Mouse (Mus musculus): Measurements from ENCODE around the gene Armcx2. TPM values are rescaled to one million over a fixed set of nuclear protein-coding genes. Genes with fewer than 3 reads are reported as not detected.
"Not testable (repeated sequence)": the region's sequence is repeated elsewhere in the genome, so short reads cannot be mapped to it uniquely, and the experiment has no call there.

Gene Armcx2
- 80.6 and 86.2 TPM in 2 replicates for polyA plus RNA-seq (2016; fragmentation: Nextera tagmentation; extraction: Ambion mirVana)

GRCm38 (mm10) chrX:134808755-134809224 lies at the start of gene Armcx2:
Gene Armcx2 (minus strand): TSS chrX:134809221.
- Histone ChIP-seq H3K27me3 (replicated peaks) (0 out of 2 replicates have a peak, but pooled peaks cover 3% of the 10 kb centered on the region), H3K27ac (no peak within 1 kb of the TSS), H3K4me3 (peak within 1 kb of the TSS; percentile 50), H3K9ac (peak within 1 kb of the TSS; percentile 72), H3K9me3 (no peaks in the 10 kb centered on the region), H3K4me1 (no peaks in the 10 kb centered on the region), H3K4me2 (replicated peaks) (peak within 1 kb of the TSS; percentile 60), H3K36me3 (peaks cover 13% of the 10 kb centered on the region)
- ATAC-seq (ENCODE audit: low FRiP score, low read depth): peak; percentile 91
- 13% methylated on average over 16 of the region's 16 CpGs for WGBS

- Histone ChIP-seq H3K27ac (no peak overlapping the region), H3K36me3 (no peaks in the 10 kb centered on the region), H3K9ac (no peak overlapping the region), H3K9me3 (no peaks in the 10 kb centered on the region), H3K4me1 (no peaks in the 10 kb centered on the region), H3K4me3 (no peak overlapping the region), H3K4me2 (replicated peaks) (no peak overlapping the region), H3K27me3 (replicated peaks) (no peaks in the 10 kb centered on the region)
- ATAC-seq (ENCODE audit: low FRiP score, low read depth): no peak
- 87% methylated on average over 4 of the region's 4 CpGs for WGBS
These were observed 40.6 kb upstream of the Armcx2 start for GRCm38 (mm10) chrX:134849662-134850061.

GRCm38 (mm10) chrX:134844424-134844823 lies 35.4 kb upstream of the Armcx2 start:
- ATAC-seq (ENCODE audit: low FRiP score, low read depth): no peak
- Histone ChIP-seq H3K9me3 (no peaks in the 10 kb centered on the region), H3K27me3 (replicated peaks) (no peaks in the 10 kb centered on the region), H3K4me2 (replicated peaks) (no peak overlapping the region), H3K4me3 (no peak overlapping the region), H3K36me3 (no peaks in the 10 kb centered on the region), H3K9ac (no peak overlapping the region), H3K27ac (no peak overlapping the region), H3K4me1 (no peaks in the 10 kb centered on the region)
- WGBS: 71% methylated on average over 2 of the region's 2 CpGs

- Histone ChIP-seq H3K9me3 (no peaks in the 10 kb centered on the region), H3K36me3 (no peaks in the 10 kb centered on the region), H3K4me1 (no peaks in the 10 kb centered on the region), H3K9ac (no peak overlapping the region), H3K4me2 (replicated peaks) (no peak overlapping the region), H3K4me3 (no peak overlapping the region), H3K27ac (no peak overlapping the region), H3K27me3 (replicated peaks) (no peaks in the 10 kb centered on the region)
- no peak for ATAC-seq (ENCODE audit: low FRiP score, low read depth)
- WGBS: 62% methylated on average over 3 of the region's 3 CpGs
These were observed 21.5 kb upstream of the Armcx2 start for GRCm38 (mm10) chrX:134830508-134830907.

- H3K36me3 ChIP-seq: peaks cover 13% of the 10 kb centered on the region
These were observed 927 bp downstream of the Armcx2 start for GRCm38 (mm10) chrX:134807833-134808754.

GRCm38 (mm10) chrX:134787728-134788127 lies 21.3 kb downstream of the Armcx2 start:
- no peak overlapping the region for H3K27ac ChIP-seq
- no peaks in the 10 kb centered on the region for H3K27me3 ChIP-seq (replicated peaks)
- H3K4me2 ChIP-seq (replicated peaks): no peak overlapping the region
- no peak overlapping the region for H3K9ac ChIP-seq
- no peaks in the 10 kb centered on the region for H3K9me3 ChIP-seq
- no peak overlapping the region for H3K4me3 ChIP-seq
- WGBS: 81% methylated on average over 4 of the region's 4 CpGs
- H3K4me1 ChIP-seq: no peaks in the 10 kb centered on the region
- no peak for ATAC-seq (ENCODE audit: low FRiP score, low read depth)
- H3K36me3 ChIP-seq: no peaks in the 10 kb centered on the region

More at GRCm38 (mm10) chrX:134807833-134808754, 927 bp downstream of the Armcx2 start:
- no peaks in the 10 kb centered on the region for H3K9me3 ChIP-seq
- peak overlapping the region; percentile 72 for H3K9ac ChIP-seq
- 19% methylated on average over 28 of the region's 28 CpGs for WGBS
- no peak overlapping the region for H3K27ac ChIP-seq
- peak overlapping the region; percentile 60 for H3K4me2 ChIP-seq (replicated peaks)
- H3K27me3 ChIP-seq (replicated peaks): 0 out of 2 replicates have a peak, but pooled peaks cover 3% of the 10 kb centered on the region
- no peaks in the 10 kb centered on the region for H3K4me1 ChIP-seq
- ATAC-seq (ENCODE audit: low FRiP score, low read depth): peak; percentile 75
- peak overlapping the region; percentile 50 for H3K4me3 ChIP-seq

- H3K4me3 ChIP-seq; ATAC-seq (ENCODE audit: low FRiP score, low read depth); H3K9ac ChIP-seq; H3K27ac ChIP-seq; H3K27me3 ChIP-seq (replicated peaks); H3K4me1 ChIP-seq; H3K4me2 ChIP-seq (replicated peaks); H3K9me3 ChIP-seq; H3K36me3 ChIP-seq: not testable (repeated sequence)
- WGBS: 48% methylated on average over 4 of the region's 4 CpGs
These were observed 45.4 kb downstream of the Armcx2 start for GRCm38 (mm10) chrX:134763428-134764198.

GRCm38 (mm10) chrX:134757293-134757995 lies 51.6 kb downstream of the Armcx2 start:
- ATAC-seq (ENCODE audit: low FRiP score, low read depth): peak; percentile 35; the same call in 1 of the 2 replicates
- H3K27ac ChIP-seq: no peak overlapping the region
- peak overlapping the region; percentile 48 for H3K4me3 ChIP-seq
- H3K4me2 ChIP-seq (replicated peaks): peak overlapping the region; percentile 56
- no peaks in the 10 kb centered on the region for H3K27me3 ChIP-seq (replicated peaks)
- H3K9me3 ChIP-seq: no peaks in the 10 kb centered on the region
- 35% methylated on average over 11 of the region's 13 CpGs for WGBS
- no peaks in the 10 kb centered on the region for H3K4me1 ChIP-seq
- H3K36me3 ChIP-seq: no peaks in the 10 kb centered on the region
- H3K9ac ChIP-seq: peak overlapping the region; percentile 63

GRCm38 (mm10) chrX:134756434-134757292 lies 52.4 kb downstream of the Armcx2 start, which contains the start of gene Armcx3:
Gene Armcx3 (plus strand): TSS chrX:134756595.
- H3K27ac ChIP-seq: no peak within 1 kb of the TSS
- peak; percentile 89 for ATAC-seq (ENCODE audit: low FRiP score, low read depth)
- H3K4me3 ChIP-seq: peak within 1 kb of the TSS; percentile 48
- peak within 1 kb of the TSS; percentile 63 for H3K9ac ChIP-seq
- no peaks in the 10 kb centered on the region for H3K36me3 ChIP-seq
- H3K4me2 ChIP-seq (replicated peaks): peak within 1 kb of the TSS; percentile 56
- no peaks in the 10 kb centered on the region for H3K9me3 ChIP-seq
- H3K4me1 ChIP-seq: no peaks in the 10 kb centered on the region
- no peaks in the 10 kb centered on the region for H3K27me3 ChIP-seq (replicated peaks)
- 23% methylated on average over 46 of the region's 46 CpGs for WGBS
